Mouse (Mus musculus) MEL (cell line): Measurements from ENCODE around the gene Taf9. TPM values are rescaled to one million over a fixed set of nuclear protein-coding genes. Genes with fewer than 3 reads are reported as not detected.

ENCODE experiments used
- DNase-seq: peaks from one replicate; pipeline ENCODE4 v3.0.0; 2011; ENCODE audit warnings: low read depth, low spot score
- H3K27ac ChIP-seq: 2 replicates; pipeline ENCODE4 v1.5.1; 2012; ENCODE audit warnings: low read depth, mild to moderate bottlenecking, control low read depth, low read length, moderate library complexity; ENCODE audit not compliant: control insufficient read depth
- H3K27me3 ChIP-seq, 2 experiments: fragments of 150-350 bp in 1 of 2; sonication (generic) in 1 of 2; 2 replicates each; pipeline ENCODE4 v1.6.1; 2012; ENCODE audit warnings: low read length in 2 of 2, mild to moderate bottlenecking in 2 of 2, improper control_type of control experiment in 1 of 2, moderate library complexity in 1 of 2; ENCODE audit not compliant: insufficient read depth in 2 of 2, control insufficient read depth in 1 of 2
- H3K36me3 ChIP-seq, 2 experiments: 2 replicates each; pipeline ENCODE4 v1.6.1; 2012 to 2014; ENCODE audit warnings: low read length in 2 of 2, improper control_type of control experiment in 1 of 2, inconsistent platforms in 1 of 2, mild to moderate bottlenecking in 1 of 2; ENCODE audit not compliant: insufficient read depth in 2 of 2, control insufficient read depth in 1 of 2
- H3K4me1 ChIP-seq, 2 experiments: fragments of 150-350 bp in 1 of 2; sonication (generic) in 1 of 2; 2 replicates each; pipeline ENCODE4 v1.6.1; 2012; ENCODE audit warnings: low read length in 2 of 2, improper control_type of control experiment in 1 of 2, mild to moderate bottlenecking in 1 of 2; ENCODE audit not compliant: insufficient read depth in 2 of 2, control insufficient read depth in 1 of 2
- H3K4me3 ChIP-seq, 2 experiments: fragments of 150-350 bp in 1 of 2; sonication (generic) in 1 of 2; 2 replicates each; pipeline ENCODE4 v1.5.1; 2012; ENCODE audit warnings: low read depth in 2 of 2, low read length in 2 of 2, mild to moderate bottlenecking in 2 of 2, moderate library complexity in 2 of 2, control low read depth in 1 of 2, improper control_type of control experiment in 1 of 2; ENCODE audit not compliant: control insufficient read depth in 1 of 2, insufficient read depth in 1 of 2
- H3K79me2 ChIP-seq: 2 replicates; pipeline ENCODE4 v1.6.1; 2012; ENCODE audit warnings: mild to moderate bottlenecking, low read length, moderate library complexity; ENCODE audit not compliant: control insufficient read depth, poor library complexity, insufficient read depth
- H3K9ac ChIP-seq: 2 replicates; pipeline ENCODE4 v1.6.1; 2012; ENCODE audit warnings: low read depth, mild to moderate bottlenecking, control low read depth, low read length, moderate library complexity; ENCODE audit not compliant: control insufficient read depth, poor library complexity, severe bottlenecking
- H3K9me3 ChIP-seq: fragments of 150-350 bp; sonication (generic); replicated peaks from 2 replicates; pipeline ENCODE4 v1.6.1; 2012; ENCODE audit warnings: mild to moderate bottlenecking, low read length, improper control_type of control experiment, moderate library complexity; ENCODE audit not compliant: insufficient read depth
- CHD2 ChIP-seq: IDR thresholded peaks from 2 replicates; pipeline ENCODE4 v1.6.1; 2011; ENCODE audit warnings: low read length, improper control_type of control experiment
- CTCF ChIP-seq, 3 experiments: IDR thresholded peaks in 2 of 3; conservative IDR thresholded peaks in 1 of 3; 2 replicates each; pipeline ENCODE4 v1.5.1; 2011 to 2012; ENCODE audit warnings: low read length in 3 of 3, low read depth in 2 of 3, mild to moderate bottlenecking in 2 of 3, improper control_type of control experiment in 1 of 3, inconsistent platforms in 1 of 3, mixed read lengths in 1 of 3, moderate library complexity in 1 of 3; ENCODE audit not compliant: control insufficient read depth in 1 of 3, insufficient read depth in 1 of 3, poor library complexity in 1 of 3, severe bottlenecking in 1 of 3
- EP300 ChIP-seq, 2 experiments: IDR thresholded peaks; 2 replicates each; pipeline ENCODE4 v1.6.1; 2011; ENCODE audit warnings: improper control_type of control experiment in 2 of 2, low read length in 2 of 2, low read depth in 1 of 2, mild to moderate bottlenecking in 1 of 2
- ETS1 ChIP-seq: IDR thresholded peaks from 2 replicates; pipeline ENCODE4 v1.6.1; 2012; ENCODE audit warnings: low read depth, mild to moderate bottlenecking, inconsistent platforms, low read length, improper control_type of control experiment, moderate library complexity
- GABPA ChIP-seq: IDR thresholded peaks from 2 replicates; pipeline ENCODE4 v1.6.1; 2012; ENCODE audit warnings: low read depth, mild to moderate bottlenecking, inconsistent platforms, low read length, improper control_type of control experiment, moderate library complexity
- GATA1 ChIP-seq: IDR thresholded peaks from 2 replicates; pipeline ENCODE4 v1.6.1; 2011; ENCODE audit warnings: low read depth, low read length, improper control_type of control experiment
- HCFC1 ChIP-seq: IDR thresholded peaks from 2 replicates; pipeline ENCODE4 v1.6.1; 2012; ENCODE audit warnings: low read depth, mild to moderate bottlenecking, inconsistent platforms, low read length, improper control_type of control experiment, moderate library complexity
- JUND ChIP-seq: IDR thresholded peaks from 2 replicates; pipeline ENCODE4 v1.6.1; 2011; ENCODE audit warnings: low read depth, mild to moderate bottlenecking, improper control_type of control experiment, low read length
- KAT2A ChIP-seq: conservative IDR thresholded peaks from 2 replicates; pipeline ENCODE4 v1.6.1; 2012; ENCODE audit warnings: low read depth, low read length, improper control_type of control experiment, inconsistent platforms
- MAZ ChIP-seq: IDR thresholded peaks from 2 replicates; pipeline ENCODE4 v1.6.1; 2012; ENCODE audit warnings: low read depth, mild to moderate bottlenecking, inconsistent platforms, low read length, improper control_type of control experiment
- MYC ChIP-seq: IDR thresholded peaks from 2 replicates; pipeline ENCODE4 v1.6.1; 2011; ENCODE audit warnings: low read depth, mild to moderate bottlenecking, low read length, improper control_type of control experiment, moderate library complexity
- POLR2A ChIP-seq, 2 experiments: IDR thresholded peaks; 2 replicates each; pipeline ENCODE4 v1.6.1; 2011 to 2012; ENCODE audit warnings: low read length in 2 of 2, mild to moderate bottlenecking in 2 of 2, control low read depth in 1 of 2, improper control_type of control experiment in 1 of 2, low read depth in 1 of 2, moderate library complexity in 1 of 2; ENCODE audit not compliant: control insufficient read depth in 1 of 2, insufficient read depth in 1 of 2, poor library complexity in 1 of 2
- POLR2AphosphoS2 ChIP-seq: IDR thresholded peaks from 2 replicates; pipeline ENCODE4 v1.6.1; 2011; ENCODE audit warnings: low read length, improper control_type of control experiment
- POLR2AphosphoS5 ChIP-seq: IDR thresholded peaks from 2 replicates; pipeline ENCODE4 v1.6.1; 2012; ENCODE audit warnings: low read depth, borderline replicate concordance, mild to moderate bottlenecking, inconsistent platforms, low read length, moderate library complexity, mixed read lengths
- RAD21 ChIP-seq: IDR thresholded peaks from 2 replicates; pipeline ENCODE4 v1.6.1; 2011; ENCODE audit warnings: mild to moderate bottlenecking, low read depth, low read length, improper control_type of control experiment
- TBP ChIP-seq: IDR thresholded peaks from 2 replicates; pipeline ENCODE4 v1.8.0; 2011; ENCODE audit warnings: low read depth, low read length, improper control_type of control experiment
- UBTF ChIP-seq: IDR thresholded peaks from 2 replicates; pipeline ENCODE4 v1.6.1; 2012; ENCODE audit warnings: low read depth, mild to moderate bottlenecking, inconsistent platforms, low read length, improper control_type of control experiment, moderate library complexity, borderline replicate concordance; ENCODE audit not compliant: insufficient read depth
- USF1 ChIP-seq: IDR thresholded peaks from 2 replicates; pipeline ENCODE4 v1.6.1; 2014; ENCODE audit warnings: low read depth, mild to moderate bottlenecking, inconsistent platforms, low read length, improper control_type of control experiment, moderate library complexity
- USF2 ChIP-seq, 2 experiments: IDR thresholded peaks; 2 replicates each; pipeline ENCODE4 v1.6.1; 2011 to 2012; ENCODE audit warnings: improper control_type of control experiment in 2 of 2, low read length in 2 of 2, borderline replicate concordance in 1 of 2, inconsistent platforms in 1 of 2, low read depth in 1 of 2, mild to moderate bottlenecking in 1 of 2; ENCODE audit not compliant: insufficient read depth in 1 of 2
- ZC3H11A ChIP-seq: IDR thresholded peaks from 2 replicates; pipeline ENCODE4 v1.6.1; 2012; ENCODE audit warnings: low read depth, mild to moderate bottlenecking, inconsistent platforms, low read length, improper control_type of control experiment
- ZMIZ1 ChIP-seq: IDR thresholded peaks from 2 replicates; pipeline ENCODE4 v1.6.1; 2012; ENCODE audit warnings: low read depth, mild to moderate bottlenecking, inconsistent platforms, low read length, improper control_type of control experiment, moderate library complexity
- ZNF384 ChIP-seq: IDR thresholded peaks from 2 replicates; pipeline ENCODE4 v1.6.1; 2012; ENCODE audit warnings: low read depth, mild to moderate bottlenecking, inconsistent platforms, low read length, improper control_type of control experiment
- polyA plus RNA-seq, 2 experiments: library from polyadenylated mRNA; stranded (reverse) in 1 of 2; unstranded in 1 of 2; fragments of >175 nt in 1 of 2; fragments of >200 nt in 1 of 2; gene quantifications; 2 replicates each; pipeline versions ENCODE4 v1.2.1 to v1.2.4; 2012; ENCODE audit warnings: low replicate concordance in 2 of 2, low read depth in 1 of 2; ENCODE audit not compliant: insufficient read length in 2 of 2, insufficient read depth in 1 of 2, missing spikeins in 1 of 2
- total RNA-seq: library from RNA; depleted of rRNA; stranded (reverse); fragments of 300-350 nt; gene quantifications from 2 replicates; pipeline ENCODE4 v1.2.3, GENCODE M21; 2012

The Taf9 gene
- total and polyA plus RNA-seq, 3 experiments = 19.8 to 38.5 TPM; not detected in 1

- no peak; a peak in 1 of 4 replicates for TF ChIP-seq EP300 (IDR thresholded peaks at IDR 0.05; ENCODE audit: low read depth in 1 of 2, low read length in 2 of 2)
- no peak for TF ChIP-seq ZMIZ1
- TF ChIP-seq ZNF384 = peak; percentile 80
- 0 out of 2 replicates have a peak, but pooled peaks have one; percentile 23 for TF ChIP-seq GATA1
- peak; percentile 34; the same call in 1 of the 2 replicates for TF ChIP-seq ETS1
- TF ChIP-seq MAZ = no peak
- H3K9ac ChIP-seq = no peak overlapping the region
- H3K27ac ChIP-seq = no peak overlapping the region
- no peak overlapping the region for H3K4me3 ChIP-seq
- H3K36me3 ChIP-seq = peaks cover 14 to 35% of the 10 kb centered on the region in 2 experiments
- no peaks in the 10 kb centered on the region for H3K27me3 ChIP-seq
- peaks cover 0 to 3% of the 10 kb centered on the region in 2 experiments; a peak in 1 of 4 replicates for H3K4me1 ChIP-seq
- peak; percentile 66 for DNase-seq
- H3K9me3 ChIP-seq = no peaks in the 10 kb centered on the region
- H3K79me2 ChIP-seq = no peaks in the 10 kb centered on the region
Observed at GRCm38 (mm10) chr13:100634106-100634691, 17.2 kb upstream of the Taf9 start.

- no peak overlapping the region for H3K9ac ChIP-seq
- no peaks in the 10 kb centered on the region for H3K79me2 ChIP-seq
- no peaks in the 10 kb centered on the region for H3K4me1 ChIP-seq
- no peak overlapping the region for H3K27ac ChIP-seq
- DNase-seq = no peak
- no peak overlapping the region for H3K4me3 ChIP-seq
- no peaks in the 10 kb centered on the region for H3K9me3 ChIP-seq
- H3K36me3 ChIP-seq = peaks cover 0 to 26% of the 10 kb centered on the region in 2 experiments; a peak in 2 of 4 replicates
- no peaks in the 10 kb centered on the region for H3K27me3 ChIP-seq
- peak; percentile 31; the same call in 1 of the 2 replicates for TF ChIP-seq ZNF384
- TF ChIP-seq CHD2 = no peak
- TF ChIP-seq, all 39 proteins: peak for 1
Observed at GRCm38 (mm10) chr13:100642471-100643209, 8.7 kb upstream of the Taf9 start.

- Histone ChIP-seq H3K9me3 (no peaks in the 10 kb centered on the region), H3K36me3 (peaks cover 2 to 17% of the 10 kb centered on the region in 2 experiments; a peak in 3 of 4 replicates), H3K4me3 (no peak overlapping the region), H3K79me2 (peaks cover 24% of the 10 kb centered on the region), H3K27ac (no peak overlapping the region), H3K27me3 (no peaks in the 10 kb centered on the region), H3K4me1 (peaks cover 0 to 3% of the 10 kb centered on the region in 2 experiments; a peak in 2 of 4 replicates), H3K9ac (no peak overlapping the region)
- TF ChIP-seq ZC3H11A (no peak), EP300 (IDR thresholded peaks at IDR 0.05; ENCODE audit: low read depth in 1 of 2, low read length in 2 of 2) (no peak), GABPA (no peak), POLR2AphosphoS2 (no peak), TBP (no peak), POLR2A (IDR thresholded peaks at IDR 0.05; ENCODE audit: control insufficient read depth in 1 of 2, insufficient read depth in 1 of 2, low read depth in 1 of 2, low read length in 2 of 2, poor library complexity in 1 of 2) (no peak), JUND (no peak), RAD21 (no peak), ETS1 (no peak), USF1 (no peak), POLR2AphosphoS5 (no peak), MAZ (no peak), UBTF (no peak), HCFC1 (no peak), MYC (no peak), USF2 (IDR thresholded peaks at IDR 0.05; ENCODE audit: borderline replicate concordance in 1 of 2, insufficient read depth in 1 of 2, low read depth in 1 of 2, low read length in 2 of 2) (no peak), ZNF384 (no peak), CTCF (IDR thresholded peaks at IDR 0.05 in 2 of 3, conservative IDR thresholded peaks at IDR 0.05 in 1 of 3; ENCODE audit: control insufficient read depth in 1 of 3, insufficient read depth in 1 of 3, low read depth in 2 of 3, low read length in 3 of 3, poor library complexity in 1 of 3, severe bottlenecking in 1 of 3) (no peak), ZMIZ1 (no peak), KAT2A (no peak)
- DNase-seq = no peak
Observed at GRCm38 (mm10) chr13:100648223-100648622, 3.2 kb upstream of the Taf9 start.
